In genomic region chr3:33918785-33919184, GRCm38 (mm10) we compare ENCODE assay signal across 8 mouse cellular contexts.
DNase-seq lines count a peak whose midpoint lies in the region; ATAC-seq and TF ChIP-seq lines count a peak whose summit lies in the region.

No protein-coding gene starts in this region.

- no peaks in the 10 kb centered on the region for H3K36me3 ChIP-seq in intestine, postnatal 0 days (ENCODE audit: control insufficient read depth, insufficient read depth)
- H3K36me3 ChIP-seq in splenic B cell, adult 2 months (ENCODE audit: control insufficient read depth, insufficient read depth, low read length, poor library complexity, severe bottlenecking), result no peaks in the 10 kb centered on the region

- peak; percentile 89 for DNase-seq in heart, adult 11 months
- no peak for DNase-seq in heart, postnatal 25 days (ENCODE audit: low spot score)
- DNase-seq in cerebellum, adult 9-10 months, result peak; percentile 67
- peak; percentile 77 to 88 for DNase-seq in frontal cortex, postnatal 36 days (ENCODE audit: low spot score in 2 of 2)
- DNase-seq in left cerebral cortex, postnatal 36 days (ENCODE audit: low spot score in 2 of 2), result peak; percentile 61 to 72
- peak; percentile 3 to 21 for DNase-seq in natural killer cell, adult 2 months (ENCODE audit: low spot score in 2 of 2)
- DNase-seq in splenic B cell, adult 2 months (ENCODE audit: low read depth, low spot score), result peak; percentile 22

- H3K9me3 ChIP-seq in intestine, postnatal 0 days (ENCODE audit: control insufficient read depth), result no peaks in the 10 kb centered on the region

- peak; percentile 76 for TF ChIP-seq CTCF in intestine, postnatal 0 days (IDR thresholded peaks at IDR 0.05; ENCODE audit: low read depth)

- H3K27me3 ChIP-seq in intestine, postnatal 0 days (replicated peaks; ENCODE audit: control insufficient read depth, insufficient read depth, low read length), result no peaks in the 10 kb centered on the region
- H3K27me3 ChIP-seq in splenic B cell, adult 2 months (ENCODE audit: control insufficient read depth, insufficient read depth, low read length, poor library complexity, severe bottlenecking), result no peaks in the 10 kb centered on the region

- H3K4me3 ChIP-seq in intestine, postnatal 0 days (ENCODE audit: low read depth, low read length), result no peak overlapping the region

- no peaks in the 10 kb centered on the region for H3K4me1 ChIP-seq in intestine, postnatal 0 days (replicated peaks; ENCODE audit: control insufficient read depth, insufficient read depth, low read length)

- no peak overlapping the region for H3K4me2 ChIP-seq in intestine, postnatal 0 days (replicated peaks; ENCODE audit: low read depth)

- no peak overlapping the region for H3K27ac ChIP-seq in intestine, postnatal 0 days (ENCODE audit: low read depth, low read length)

- ATAC-seq in intestine, postnatal 0 days, result no peak

- WGBS in intestine, postnatal 0 days, result 8% methylated on average over 10 of the region's 10 CpGs

- H3K9ac ChIP-seq in intestine, postnatal 0 days (ENCODE audit: low read depth, low read length), result no peak overlapping the region

- intact Hi-C loops in heart, postnatal 25 days (cut with DNase I), result loop anchor here (1.0 kb wide), 1 partner anchor 94 kb away; no protein-coding TSS in a partner anchor
- intact Hi-C loops in left cerebral cortex, postnatal 36 days (cut with DNase I), result loop anchor here (1.0 to 2.0 kb wide), 2 partner anchors 66 to 94 kb away; no protein-coding TSS in a partner anchor
